In genomic region chr3:152165351-152166098, GRCm38 (mm10) we compare ENCODE assay signal across 9 mouse cellular contexts. TPM values are rescaled to one million over a fixed set of nuclear protein-coding genes. Genes with fewer than 3 reads are reported as not detected.
DNase-seq lines count a peak whose midpoint lies in the region; ATAC-seq lines count a peak whose summit lies in the region.
"Had no signal": no experiment of that assay in that cellular context is flagged by ENCODE, and none has a peak within 500 bp of the region (broad histone marks: within the 10 kb centered on the region; RNA-seq: fewer than 3 reads in every experiment).

No protein-coding gene starts in this region.

- H3K36me3 ChIP-seq in heart, embryonic 14.5 days (ENCODE audit: control insufficient read depth, insufficient read depth, low read length), result no peaks in the 10 kb centered on the region
- no peaks in the 10 kb centered on the region for H3K36me3 ChIP-seq in kidney, embryonic 16.5 days (ENCODE audit: insufficient read depth, low read length)
- no peaks in the 10 kb centered on the region for H3K36me3 ChIP-seq in lung, embryonic 15.5 days
- H3K36me3 ChIP-seq: G1E had no signal

- peak; percentile 23 for DNase-seq in ovary, postnatal 36 days (ENCODE audit: low spot score)
- no peak for DNase-seq in ovary, postnatal 14 days (ENCODE audit: low spot score)
- DNase-seq in embryo, embryonic 11 days, result peak; percentile 67
- DNase-seq in retina, embryonic 14.5 days (ENCODE audit: low spot score), result peak; percentile 44
- DNase-seq in spleen, adult 12 weeks (ENCODE audit: low spot score), result no peak

- no peaks in the 10 kb centered on the region for H3K9me3 ChIP-seq in heart, embryonic 14.5 days (ENCODE audit: control insufficient read depth, low read length)
- 0 out of 2 replicates have a peak, but pooled peaks cover 8% of the 10 kb centered on the region for H3K9me3 ChIP-seq in kidney, embryonic 16.5 days (ENCODE audit: low read length)
- H3K9me3 ChIP-seq in lung, embryonic 15.5 days, result no peaks in the 10 kb centered on the region
- H3K9me3 ChIP-seq: G1E had no signal

- ATAC-seq in heart, embryonic 14.5 days (ENCODE audit: insufficient number of reproducible peaks, insufficient read depth, low FRiP score, low read depth), result peak; percentile 37
- ATAC-seq in kidney, embryonic 16.5 days (ENCODE audit: low FRiP score, low TSS enrichment), result peak; percentile 86
- peak; percentile 41 for ATAC-seq in lung, embryonic 15.5 days (ENCODE audit: borderline replicate concordance, extremely low read depth, low FRiP score, low TSS enrichment)

- no peaks in the 10 kb centered on the region for H3K27me3 ChIP-seq in heart, embryonic 14.5 days (ENCODE audit: control insufficient read depth, insufficient read depth, low read length)
- H3K27me3 ChIP-seq in kidney, embryonic 16.5 days (ENCODE audit: insufficient read depth, low read length), result 0 out of 2 replicates have a peak, but pooled peaks cover 3% of the 10 kb centered on the region
- H3K27me3 ChIP-seq in lung, embryonic 15.5 days, result peaks cover 8% of the 10 kb centered on the region

- peak overlapping the region; percentile 58 to 60 for H3K4me3 ChIP-seq in heart, embryonic 14.5 days (ENCODE audit: control insufficient read depth in 1 of 2, insufficient read depth in 1 of 2, low read depth in 1 of 2, low read length in 2 of 2)
- H3K4me3 ChIP-seq in kidney, embryonic 16.5 days (ENCODE audit: low read length), result peak overlapping the region; percentile 61
- peak overlapping the region; percentile 49 for H3K4me3 ChIP-seq in lung, embryonic 15.5 days

- peaks cover 8 to 32% of the 10 kb centered on the region in 2 experiments for H3K4me1 ChIP-seq in heart, embryonic 14.5 days (ENCODE audit: control insufficient read depth in 2 of 2, insufficient read depth in 2 of 2, low read length in 2 of 2)
- peaks cover 18% of the 10 kb centered on the region for H3K4me1 ChIP-seq in kidney, embryonic 16.5 days (ENCODE audit: insufficient read depth, low read length)
- H3K4me1 ChIP-seq in lung, embryonic 15.5 days, result peaks cover 39% of the 10 kb centered on the region

- peak overlapping the region; percentile 92 for H3K4me2 ChIP-seq in heart, embryonic 14.5 days (ENCODE audit: low read length)
- H3K4me2 ChIP-seq in kidney, embryonic 16.5 days (replicated peaks; ENCODE audit: low read depth, low read length), result peak overlapping the region; percentile 98
- H3K4me2 ChIP-seq in lung, embryonic 15.5 days, result peak overlapping the region; percentile 95

- H3K9ac ChIP-seq in heart, embryonic 14.5 days (ENCODE audit: low read length), result peak overlapping the region; percentile 77
- H3K9ac ChIP-seq in kidney, embryonic 16.5 days (replicated peaks; ENCODE audit: low read length), result peak overlapping the region; percentile 70
- peak overlapping the region; percentile 46 for H3K9ac ChIP-seq in lung, embryonic 15.5 days

- H3K27ac ChIP-seq in heart, embryonic 14.5 days (replicated peaks in 1 of 2; ENCODE audit: control insufficient read depth in 1 of 2, insufficient read depth in 1 of 2, low read depth in 2 of 2, low read length in 2 of 2), result peak overlapping the region in 1 of 2 experiments; percentile 48; a peak in 2 of 4 replicates
- peak overlapping the region; percentile 34; the same call in 1 of the 2 replicates for H3K27ac ChIP-seq in kidney, embryonic 16.5 days (ENCODE audit: low read length)
- H3K27ac ChIP-seq in lung, embryonic 15.5 days, result peak overlapping the region; percentile 25

- WGBS in heart, embryonic 14.5 days, result 2% methylated on average over 47 of the region's 53 CpGs
- WGBS in kidney, embryonic 16.5 days, result 2% methylated on average over 53 of the region's 53 CpGs
- 4% methylated on average over 53 of the region's 53 CpGs for WGBS in lung, embryonic 15.5 days

RNA-seq across cellular contexts. Expression of gene Gipc2, which starts 0.5 kb away (rescaled TPM):
- polyA plus RNA-seq in heart, embryonic 14.5 days (2014; fragmentation: Nextera tagmentation; extraction: Ambion mirVana), result 2.9 and 4.1 TPM in 2 replicates
- polyA plus RNA-seq in kidney, embryonic 16.5 days (2015; fragmentation: Nextera tagmentation; extraction: Ambion mirVana), result 43.7 and 45.7 TPM in 2 replicates
- 10.0 and 11.2 TPM in 2 replicates for polyA plus RNA-seq in lung, embryonic 15.5 days (2015; fragmentation: Nextera tagmentation; extraction: Ambion mirVana)
- polyA plus RNA-seq: G1E had no signal

RNA-seq across cellular contexts. Expression of gene Dnajb4, which starts 44.6 kb away (rescaled TPM):
- 46.2 and 47.9 TPM in 2 replicates for polyA plus RNA-seq in heart, embryonic 14.5 days (2014; fragmentation: Nextera tagmentation; extraction: Ambion mirVana)
- 34.1 and 34.2 TPM in 2 replicates for polyA plus RNA-seq in kidney, embryonic 16.5 days (2015; fragmentation: Nextera tagmentation; extraction: Ambion mirVana)
- 38.2 and 41.4 TPM in 2 replicates for polyA plus RNA-seq in lung, embryonic 15.5 days (2015; fragmentation: Nextera tagmentation; extraction: Ambion mirVana)

RNA-seq across cellular contexts. Expression of gene Fubp1, which starts 44.7 kb away (rescaled TPM):
- polyA plus RNA-seq in heart, embryonic 14.5 days (2014; fragmentation: Nextera tagmentation; extraction: Ambion mirVana), result 113 and 117 TPM in 2 replicates
- 258 and 286 TPM in 2 replicates for polyA plus RNA-seq in kidney, embryonic 16.5 days (2015; fragmentation: Nextera tagmentation; extraction: Ambion mirVana)
- polyA plus RNA-seq in lung, embryonic 15.5 days (2015; fragmentation: Nextera tagmentation; extraction: Ambion mirVana), result 261 and 272 TPM in 2 replicates

Comparison
In these comparisons a context has a peak if more than half of its experiments do, and no peak if none do; other contexts are left out.
1. DNase-seq: peak in ovary, postnatal 36 days (single experiment), embryo, embryonic 11 days (single experiment) and retina, embryonic 14.5 days (single experiment); none in ovary, postnatal 14 days (single experiment) and spleen, adult 12 weeks (single experiment).
2. Peak in every context shown above with its lines, with median percentiles within 50 percentile points of each other: ATAC-seq, H3K4me2 ChIP-seq, H3K4me3 ChIP-seq and H3K9ac ChIP-seq.